ENCODE assay signal across 23 mouse cellular contexts in the genomic region with DNA sequence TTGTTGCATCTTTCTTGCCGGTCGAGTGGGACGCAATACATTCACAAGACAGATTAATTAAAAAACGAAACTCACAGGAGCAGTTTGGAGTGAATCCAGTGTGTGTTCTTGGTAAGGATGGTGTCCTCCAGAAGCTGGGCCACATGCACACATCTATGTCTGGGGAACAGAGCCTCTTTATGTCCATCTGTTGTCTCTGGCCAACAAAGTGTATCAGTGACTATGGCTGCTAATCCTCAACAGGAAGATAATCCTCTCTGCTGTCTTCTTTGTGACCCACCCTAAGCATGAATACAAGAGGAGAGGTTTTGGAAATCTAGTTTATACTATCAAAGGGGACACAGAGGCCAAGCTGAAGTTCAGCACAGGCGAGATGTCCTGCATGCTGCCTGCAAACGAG. TPM values are rescaled to one million over a fixed set of nuclear protein-coding genes. Genes with fewer than 3 reads are reported as not detected.
DNase-seq lines count a peak whose midpoint lies in the region; ATAC-seq lines count a peak whose summit lies in the region.
"Had no signal": no experiment of that assay in that cellular context is flagged by ENCODE, and none has a peak within 500 bp of the region (broad histone marks: within the 10 kb centered on the region; RNA-seq: fewer than 3 reads in every experiment).

No protein-coding gene starts in this region.

- H3K36me3 ChIP-seq in midbrain, embryonic 10.5 days = no peaks in the 10 kb centered on the region
- H3K36me3 ChIP-seq in midbrain, embryonic 13.5 days = no peaks in the 10 kb centered on the region
- H3K36me3 ChIP-seq: embryonic facial prominence, embryonic 13.5 days; embryonic facial prominence, embryonic 15.5 days; forebrain, embryonic 10.5 days; forebrain, embryonic 12.5 days had no signal

- peaks cover 17% of the 10 kb centered on the region; the same call in 1 of the 2 replicates for H3K27me3 ChIP-seq in midbrain, embryonic 10.5 days (ENCODE audit: low read depth, poor library complexity, severe bottlenecking)
- no peaks in the 10 kb centered on the region for H3K27me3 ChIP-seq in midbrain, embryonic 13.5 days
- H3K27me3 ChIP-seq: embryonic facial prominence, embryonic 13.5 days; embryonic facial prominence, embryonic 15.5 days; forebrain, embryonic 12.5 days had no signal

- no peak for ATAC-seq in midbrain, embryonic 13.5 days
- ATAC-seq: forebrain, embryonic 14.5 days; forebrain, embryonic 16.5 days had no signal

- DNase-seq in midbrain, embryonic 10.5 days (ENCODE audit: low spot score) = peak; percentile 14
- peak; percentile 61 for DNase-seq in retina, postnatal 1 day
- no peak for DNase-seq in retina, embryonic 14.5 days (ENCODE audit: low spot score)
- no peak for DNase-seq in frontal cortex, postnatal 36 days (ENCODE audit: low spot score in 2 of 2)
- DNase-seq: adrenal gland, adult 2 months; adrenal gland, postnatal 10 days; adrenal gland, postnatal 25 days; cerebellum, adult 11 months; cerebellum, adult 18-20 months; cerebellum, adult 8-10 months; cerebellum, adult 9-11 months; cerebellum, postnatal 14 days; cerebellum, postnatal 36 days; embryo, embryonic 11 days had no signal

- 0 out of 2 replicates have a peak overlapping the region, but pooled peaks have one; percentile 63 for H3K27ac ChIP-seq in midbrain, embryonic 10.5 days (replicated peaks)
- no peak overlapping the region for H3K27ac ChIP-seq in midbrain, embryonic 13.5 days
- H3K27ac ChIP-seq: embryonic facial prominence, embryonic 13.5 days; embryonic facial prominence, embryonic 15.5 days; forebrain, embryonic 10.5 days; forebrain, embryonic 12.5 days had no signal

- 67% methylated on average over 6 of the region's 6 CpGs for WGBS in midbrain, embryonic 10.5 days
- 35% methylated on average over 6 of the region's 6 CpGs for WGBS in midbrain, embryonic 13.5 days

- H3K4me3 ChIP-seq in midbrain, embryonic 10.5 days = no peak overlapping the region
- H3K4me3 ChIP-seq in midbrain, embryonic 13.5 days (replicated peaks) = no peak overlapping the region
- H3K4me3 ChIP-seq: embryonic facial prominence, embryonic 13.5 days; embryonic facial prominence, embryonic 15.5 days; erythroblast, embryonic 14.5 days; forebrain, embryonic 10.5 days; forebrain, embryonic 12.5 days had no signal

- no peaks in the 10 kb centered on the region for H3K9me3 ChIP-seq in midbrain, embryonic 10.5 days (replicated peaks)
- no peaks in the 10 kb centered on the region for H3K9me3 ChIP-seq in midbrain, embryonic 13.5 days
- H3K9me3 ChIP-seq: embryonic facial prominence, embryonic 13.5 days; embryonic facial prominence, embryonic 15.5 days; forebrain, embryonic 10.5 days; forebrain, embryonic 12.5 days had no signal

- H3K4me1 ChIP-seq in midbrain, embryonic 10.5 days = peaks cover 22% of the 10 kb centered on the region
- H3K4me1 ChIP-seq in midbrain, embryonic 13.5 days (replicated peaks) = peaks cover 6% of the 10 kb centered on the region; the same call in 1 of the 2 replicates
- H3K4me1 ChIP-seq: embryonic facial prominence, embryonic 13.5 days; embryonic facial prominence, embryonic 15.5 days had no signal

- no peak overlapping the region for H3K4me2 ChIP-seq in midbrain, embryonic 13.5 days (replicated peaks)
- H3K4me2 ChIP-seq: embryonic facial prominence, embryonic 13.5 days; embryonic facial prominence, embryonic 15.5 days; forebrain, embryonic 12.5 days had no signal

- H3K9ac ChIP-seq in midbrain, embryonic 13.5 days (replicated peaks) = no peak overlapping the region
- H3K9ac ChIP-seq: embryonic facial prominence, embryonic 13.5 days; embryonic facial prominence, embryonic 15.5 days; forebrain, embryonic 12.5 days had no signal

RNA-seq across cellular contexts. Expression of gene Tmtc1, which starts 34.2 kb away (rescaled TPM):
- 0.57 and 0.67 TPM in 2 replicates for polyA plus RNA-seq in midbrain, embryonic 10.5 days (2016; fragmentation: Nextera tagmentation; extraction: Ambion mirVana)
- polyA plus RNA-seq in midbrain, embryonic 13.5 days (2015; fragmentation: Nextera tagmentation; extraction: Ambion mirVana) = 1.3 and 2.9 TPM in 2 replicates
- polyA plus RNA-seq: C2C12; erythroblast, embryonic 14.5 days had no signal

Comparison
In these comparisons a context has a peak if more than half of its experiments do, and no peak if none do; other contexts are left out.
1. DNase-seq: peak in midbrain, embryonic 10.5 days (single experiment) and retina, postnatal 1 day (single experiment); none in retina, embryonic 14.5 days (single experiment) and frontal cortex, postnatal 36 days (0 of 2).